Mouse (Mus musculus): Measurements from ENCODE around the gene Rabep2.

Gene Rabep2

DNA sequence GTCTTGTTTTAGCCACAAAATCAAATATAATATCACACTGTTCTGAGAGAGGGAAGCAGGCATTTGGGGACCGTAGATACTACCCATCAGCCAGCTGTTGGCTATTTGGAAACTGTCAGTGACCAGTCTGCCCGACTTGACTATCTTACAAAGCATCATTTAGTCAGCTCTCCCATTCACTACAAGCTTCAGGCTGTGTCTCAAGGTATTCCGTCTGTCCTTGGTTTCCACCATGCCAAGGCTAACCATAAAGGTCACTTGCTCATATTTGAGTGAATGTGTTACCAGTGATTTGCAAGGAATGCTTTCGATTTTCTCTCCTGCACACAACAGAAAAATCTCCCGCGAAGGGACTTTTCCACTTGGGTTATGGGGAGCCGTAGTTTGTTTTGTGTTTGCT, 6.2 kb downstream of the Rabep2 start:
- no peak for DNase-seq (ENCODE audit: low spot score)

DNA sequence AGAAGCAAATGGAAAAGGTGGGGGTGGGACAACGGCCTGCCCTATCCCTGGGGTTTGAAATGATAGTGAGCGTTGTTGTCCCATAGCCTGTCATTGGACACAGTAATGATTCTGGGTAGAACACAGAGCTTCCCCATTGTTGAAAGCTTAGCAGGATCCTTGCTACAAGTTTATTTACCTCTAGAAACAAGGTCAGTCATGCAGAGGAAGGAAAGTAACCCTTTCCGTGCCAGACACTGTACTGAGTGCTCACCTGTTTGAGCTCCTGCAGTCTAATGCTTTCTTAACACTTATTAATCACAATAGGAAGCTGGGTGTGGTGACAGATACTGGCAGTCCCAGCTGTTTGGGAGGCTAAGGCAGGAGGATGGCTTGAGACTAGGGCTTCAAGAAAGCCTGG, 7.2 kb downstream of the Rabep2 start:
- no peak for DNase-seq (ENCODE audit: low spot score)

DNA sequence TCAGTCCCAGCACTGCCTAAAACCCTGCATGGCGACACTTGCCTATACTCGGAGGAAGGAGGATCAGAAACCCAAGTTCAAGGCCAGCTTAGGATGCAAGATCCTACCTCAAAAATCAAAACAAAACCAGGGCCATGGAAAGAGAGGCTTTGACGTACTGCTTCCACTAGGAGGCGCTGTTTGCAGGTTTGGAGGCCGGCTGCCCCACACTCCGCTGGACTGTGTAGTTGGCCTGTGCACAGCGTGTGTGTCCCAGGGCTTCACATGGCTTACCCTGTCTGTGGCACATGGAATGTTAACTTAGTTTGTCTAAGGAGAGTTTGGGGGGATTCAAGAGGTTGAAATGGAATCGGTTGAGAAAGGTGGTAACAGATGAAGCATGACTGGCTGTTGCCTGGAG, 8.3 kb downstream of the Rabep2 start:
- peak; percentile 58 for DNase-seq (ENCODE audit: low spot score)

DNA sequence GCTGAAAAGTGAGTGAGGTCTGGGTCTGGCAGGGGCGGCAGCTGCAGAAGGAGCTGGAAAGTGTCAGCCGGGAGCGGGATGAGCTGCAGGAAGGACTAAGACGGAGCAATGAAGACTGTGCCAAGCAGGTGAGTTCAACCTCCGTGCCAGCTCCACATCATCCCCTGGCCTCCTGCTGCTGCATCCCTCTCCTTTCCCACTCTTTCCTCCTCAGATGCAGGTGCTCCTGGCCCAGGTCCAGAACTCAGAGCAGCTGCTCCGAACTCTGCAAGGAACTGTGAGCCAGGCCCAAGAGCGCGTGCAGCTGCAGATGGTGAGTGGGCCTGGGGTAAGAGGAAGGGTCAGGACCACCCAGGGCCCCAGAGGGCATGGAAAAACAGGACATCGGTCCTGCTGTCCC, 11.6 kb downstream of the Rabep2 start:
- no peak for DNase-seq (ENCODE audit: low spot score)

DNA sequence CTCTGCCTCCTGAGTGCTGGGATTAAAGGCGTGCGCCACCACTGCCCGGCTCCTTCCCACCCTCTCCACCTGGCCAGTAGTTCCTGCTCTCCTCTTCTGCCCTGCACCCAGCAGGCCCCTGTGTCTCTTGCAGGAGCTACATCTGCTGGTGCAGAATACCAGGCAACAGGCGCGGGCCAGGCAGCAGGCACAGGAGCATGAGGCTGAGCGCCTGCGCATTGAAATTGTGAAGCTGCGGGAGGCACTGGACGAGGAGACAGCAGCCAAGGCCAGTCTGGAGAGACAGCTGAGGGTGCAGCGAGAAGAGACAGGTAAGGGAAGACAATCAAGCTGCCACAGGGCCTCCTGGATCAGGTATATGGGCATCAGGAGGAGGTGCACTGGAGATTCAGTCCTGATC, 15.4 kb downstream of the Rabep2 start:
- no peak for DNase-seq (ENCODE audit: low spot score)

DNA sequence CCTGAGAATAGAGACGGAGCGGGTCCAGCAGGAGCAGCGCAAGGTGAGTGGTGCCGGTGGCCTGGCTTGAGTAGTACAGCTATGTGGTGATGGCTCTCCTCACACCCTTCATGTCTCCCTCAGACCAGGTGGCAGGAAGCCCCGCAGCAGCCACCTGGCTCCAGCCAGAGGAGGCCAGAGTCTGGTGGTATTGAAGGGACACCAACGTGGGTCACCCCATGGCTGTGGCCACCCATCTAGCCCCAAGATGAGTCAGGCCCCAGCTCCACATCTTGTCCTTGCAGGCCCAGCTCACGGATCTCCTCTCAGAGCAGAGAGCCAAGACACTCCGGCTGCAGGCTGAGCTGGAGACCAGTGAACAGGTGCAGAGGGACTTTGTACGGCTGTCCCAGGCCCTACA, 16.0 kb downstream of the Rabep2 start:
- no peak for DNase-seq (ENCODE audit: low spot score)

DNA sequence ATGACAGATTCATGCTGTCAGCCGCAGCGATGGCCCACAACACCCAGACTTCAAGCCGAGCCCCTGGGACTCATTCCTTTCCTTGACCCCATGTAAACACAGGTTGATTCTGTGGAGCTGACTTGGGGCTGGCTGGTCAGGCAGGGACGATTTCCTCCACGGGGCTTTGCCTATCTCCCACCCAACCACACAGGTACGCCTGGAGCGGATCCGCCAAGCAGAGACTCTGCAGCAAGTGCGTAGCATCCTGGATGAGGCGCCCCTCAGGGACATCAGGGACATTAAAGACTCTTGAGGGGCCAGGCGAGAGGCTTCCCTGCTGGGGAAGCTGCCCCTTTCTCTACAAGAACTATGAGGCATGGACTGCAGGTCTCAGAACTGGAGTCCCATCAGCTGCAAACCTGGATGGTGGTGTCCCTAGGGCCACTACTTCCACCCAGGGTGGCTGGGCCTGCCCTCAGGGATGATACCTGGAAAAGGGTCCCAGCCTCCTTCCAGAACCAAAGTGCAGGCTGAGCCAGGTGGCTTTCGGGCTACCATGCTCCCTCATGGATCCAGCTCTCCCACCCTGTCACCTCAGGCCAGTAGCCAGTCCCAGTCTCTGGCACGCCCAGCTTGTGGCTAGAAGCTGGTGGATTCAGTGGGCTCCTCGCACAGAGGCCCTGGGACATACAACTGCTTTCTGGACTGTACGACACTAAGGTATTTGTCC, 16.7 kb downstream of the Rabep2 start:
- no peak for DNase-seq (ENCODE audit: low spot score)

DNA sequence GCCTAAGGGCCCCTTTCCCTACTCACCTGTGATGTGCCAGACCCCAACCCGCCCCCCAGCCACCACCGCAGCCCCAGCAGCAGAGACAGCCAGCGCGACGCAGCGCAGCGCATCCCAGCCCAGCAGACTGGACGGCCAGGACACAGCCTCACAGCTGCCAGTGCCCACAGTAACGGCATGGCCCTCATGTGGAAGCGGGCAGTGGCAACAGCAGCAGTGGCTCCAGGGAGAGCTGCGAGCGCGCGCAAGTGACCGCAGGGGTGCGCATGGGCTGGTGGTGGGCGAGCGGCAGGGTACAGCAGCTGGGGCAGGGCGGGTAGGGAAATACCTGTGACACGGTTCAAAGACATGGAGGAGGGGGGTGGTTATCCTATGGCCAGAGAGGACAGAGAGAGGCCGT, 17.7 kb downstream of the Rabep2 start:
- DNase-seq (ENCODE audit: low spot score) = no peak

DNA sequence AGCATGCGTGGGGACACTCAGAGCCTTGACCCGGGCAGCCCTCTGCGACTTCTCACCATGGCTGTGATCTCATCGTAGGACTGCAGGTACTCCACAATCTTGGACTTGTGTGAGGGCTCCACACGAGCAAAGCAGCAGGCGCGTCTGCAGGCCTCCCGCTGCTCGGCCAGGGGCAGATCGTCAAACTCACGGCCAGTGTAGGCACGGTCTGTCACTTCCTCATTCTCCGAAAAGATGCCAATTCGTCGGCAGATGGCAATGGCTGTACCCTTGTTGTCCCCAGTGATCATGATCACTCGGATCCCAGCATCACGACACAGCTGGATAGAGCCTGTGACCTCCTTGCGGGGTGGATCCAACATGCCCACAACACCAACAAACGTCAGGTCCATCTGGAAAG, 19.9 kb downstream of the Rabep2 start:
- DNase-seq (ENCODE audit: low spot score) = no peak

DNA sequence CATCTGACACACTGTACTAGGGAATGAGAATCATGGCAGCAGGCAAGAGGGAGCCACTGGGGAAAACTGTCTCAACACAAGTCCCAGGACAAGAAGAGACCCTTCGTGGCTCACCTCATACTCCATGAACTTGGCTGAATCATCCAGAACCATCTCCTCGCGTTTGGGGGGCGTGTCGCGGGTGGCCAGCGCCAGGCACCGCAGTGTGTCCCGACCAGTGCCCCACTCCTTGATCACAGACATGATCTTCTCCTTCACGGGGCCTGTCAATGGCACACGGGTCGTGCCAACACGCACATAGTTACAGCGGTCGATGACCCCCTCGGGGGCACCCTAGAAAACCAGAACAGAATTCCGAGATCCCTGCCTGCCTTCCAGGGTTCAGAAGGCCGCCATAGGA, 21.4 kb downstream of the Rabep2 start:
- DNase-seq (ENCODE audit: low spot score) = no peak

DNA sequence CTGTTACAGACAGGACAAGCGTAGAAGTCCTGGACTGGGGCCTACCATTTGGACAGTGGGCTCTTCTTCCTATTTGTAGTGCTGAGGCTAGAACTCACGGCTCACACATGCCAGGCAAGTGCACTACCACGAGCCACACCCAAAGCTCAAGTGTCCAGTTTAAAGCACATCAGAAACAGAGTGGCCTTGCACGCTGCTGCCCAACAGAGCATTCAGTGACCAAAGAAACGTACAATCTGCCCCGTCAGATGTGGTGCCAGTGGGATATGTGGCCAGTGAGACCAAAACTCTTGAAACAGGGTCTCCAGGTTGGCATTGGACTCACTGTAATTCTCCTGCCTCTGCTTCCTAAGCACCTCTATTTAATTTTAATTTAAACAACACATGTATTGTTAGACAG, 22.1 kb downstream of the Rabep2 start:
- no peak for DNase-seq (ENCODE audit: low spot score)

DNA sequence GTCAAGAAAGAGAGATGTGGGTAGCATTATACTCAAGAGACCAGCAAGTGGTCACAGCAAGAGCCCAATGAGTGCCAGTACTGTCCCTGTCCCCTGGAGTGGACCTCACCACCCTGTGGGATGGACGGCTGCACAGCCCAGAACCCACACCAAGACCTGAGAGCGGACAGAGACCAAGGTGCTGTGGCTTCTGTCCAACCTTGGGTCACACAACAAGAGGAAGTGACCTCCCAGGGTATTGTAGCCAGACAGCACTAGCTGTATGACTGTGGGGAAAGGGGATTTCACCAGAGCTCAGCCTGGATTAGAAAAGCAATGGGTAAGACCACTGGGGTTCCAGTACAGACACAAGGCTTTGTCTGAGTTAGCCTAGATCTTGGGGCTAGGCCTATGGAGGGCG, 23.7 kb downstream of the Rabep2 start:
- DNase-seq (ENCODE audit: low spot score) = no peak

DNA sequence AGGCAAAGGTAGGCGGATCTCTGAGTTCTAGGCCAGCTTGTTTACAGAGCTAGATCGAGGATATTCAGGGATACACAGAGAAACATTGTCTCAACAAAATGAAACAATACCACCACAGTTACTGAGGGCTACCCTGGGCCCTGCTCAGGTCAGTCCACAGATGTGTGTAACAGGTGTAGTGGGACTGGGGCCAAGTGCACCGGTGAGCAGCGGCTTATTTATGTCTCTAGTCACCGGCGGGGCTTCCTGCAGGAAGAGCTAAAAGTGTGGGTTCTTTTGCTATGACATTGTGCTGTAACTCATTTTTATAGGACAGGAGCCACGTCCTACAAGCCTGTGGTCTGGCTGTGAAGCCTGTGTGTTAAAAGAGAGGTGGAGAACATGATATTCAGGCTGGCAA, 25.3 kb downstream of the Rabep2 start:
- DNase-seq (ENCODE audit: low spot score) = no peak

DNA sequence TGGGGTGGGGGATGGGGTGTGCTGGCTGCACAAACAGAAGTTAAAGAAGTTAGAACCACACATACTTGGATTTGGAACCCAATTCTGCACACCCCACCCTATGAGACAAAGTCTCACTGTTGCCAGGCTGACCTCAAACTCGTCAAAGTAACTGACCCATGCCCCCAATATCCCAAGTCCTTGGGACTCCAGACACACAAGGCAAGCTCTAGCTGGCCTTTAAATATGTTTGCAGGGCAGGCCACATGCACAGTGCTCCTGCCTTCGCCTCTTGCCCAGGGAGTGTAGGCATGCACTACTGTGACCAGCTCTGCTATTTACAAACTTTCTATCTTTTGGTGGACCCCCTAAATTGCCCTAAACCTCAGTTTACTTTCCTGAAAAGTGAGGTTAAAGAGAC, 26.7 kb downstream of the Rabep2 start:
- no peak for DNase-seq (ENCODE audit: low spot score)

DNA sequence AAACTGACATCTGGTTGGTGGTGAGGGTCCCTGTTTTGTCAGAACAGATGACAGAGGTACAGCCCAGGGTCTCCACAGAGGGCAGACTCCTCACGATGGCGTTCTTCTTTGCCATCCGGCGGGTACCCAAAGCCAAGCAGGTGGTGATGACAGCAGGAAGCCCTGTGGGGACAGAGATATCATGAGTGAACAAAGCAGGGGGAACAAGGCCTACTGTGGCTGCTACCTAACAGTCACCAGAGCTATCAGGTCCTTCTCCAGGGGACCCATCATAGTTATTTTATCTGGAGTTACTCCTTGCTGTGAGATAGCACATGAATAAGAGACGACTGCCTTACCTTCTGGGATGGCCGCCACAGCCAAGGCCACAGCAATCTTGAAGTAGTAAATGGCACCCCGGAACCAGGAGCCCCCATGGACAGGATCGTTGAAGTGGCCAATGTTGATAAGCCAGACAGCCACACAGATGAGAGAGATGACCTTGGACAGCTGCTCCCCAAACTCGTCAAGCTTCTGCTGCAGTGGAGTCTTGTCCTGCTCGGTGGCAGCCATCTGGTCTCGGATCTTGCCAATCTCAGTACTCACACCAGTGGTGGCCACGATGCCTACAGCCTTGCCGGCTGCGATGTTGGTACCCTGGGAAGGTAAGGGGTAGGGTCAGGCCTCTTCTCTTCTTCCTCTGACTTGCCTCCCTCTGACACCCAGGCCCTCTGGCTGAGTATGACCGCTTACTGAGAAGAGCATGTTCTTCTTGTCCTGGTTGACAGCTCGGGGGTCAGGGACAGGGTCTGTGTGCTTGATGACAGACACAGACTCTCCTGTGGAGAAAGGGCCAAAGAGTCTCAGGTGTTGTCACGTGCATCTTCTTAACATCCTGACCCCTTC, 28.1 kb downstream of the Rabep2 start:
- DNase-seq (ENCODE audit: low spot score) = no peak

DNA sequence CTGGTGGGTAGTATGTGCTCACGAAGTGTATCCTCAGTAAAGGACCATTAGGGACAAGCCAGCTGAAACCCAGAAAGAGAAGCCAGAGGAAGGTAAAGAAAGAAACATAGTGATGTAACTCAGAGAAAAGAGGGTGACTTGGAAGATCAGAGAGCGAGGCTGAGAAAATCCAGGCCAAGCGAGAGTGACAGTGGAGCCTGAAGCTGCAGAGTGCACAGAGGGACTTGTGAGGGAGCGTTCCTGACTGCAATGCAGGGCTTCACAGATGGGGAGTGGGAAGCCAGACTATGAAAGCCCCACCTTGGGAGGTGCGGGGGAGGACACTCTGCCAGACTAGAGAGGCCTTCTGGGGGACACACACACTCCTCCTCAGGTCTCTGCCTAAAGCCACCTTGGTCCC, 29.7 kb downstream of the Rabep2 start:
- no peak for DNase-seq (ENCODE audit: low spot score)

DNA sequence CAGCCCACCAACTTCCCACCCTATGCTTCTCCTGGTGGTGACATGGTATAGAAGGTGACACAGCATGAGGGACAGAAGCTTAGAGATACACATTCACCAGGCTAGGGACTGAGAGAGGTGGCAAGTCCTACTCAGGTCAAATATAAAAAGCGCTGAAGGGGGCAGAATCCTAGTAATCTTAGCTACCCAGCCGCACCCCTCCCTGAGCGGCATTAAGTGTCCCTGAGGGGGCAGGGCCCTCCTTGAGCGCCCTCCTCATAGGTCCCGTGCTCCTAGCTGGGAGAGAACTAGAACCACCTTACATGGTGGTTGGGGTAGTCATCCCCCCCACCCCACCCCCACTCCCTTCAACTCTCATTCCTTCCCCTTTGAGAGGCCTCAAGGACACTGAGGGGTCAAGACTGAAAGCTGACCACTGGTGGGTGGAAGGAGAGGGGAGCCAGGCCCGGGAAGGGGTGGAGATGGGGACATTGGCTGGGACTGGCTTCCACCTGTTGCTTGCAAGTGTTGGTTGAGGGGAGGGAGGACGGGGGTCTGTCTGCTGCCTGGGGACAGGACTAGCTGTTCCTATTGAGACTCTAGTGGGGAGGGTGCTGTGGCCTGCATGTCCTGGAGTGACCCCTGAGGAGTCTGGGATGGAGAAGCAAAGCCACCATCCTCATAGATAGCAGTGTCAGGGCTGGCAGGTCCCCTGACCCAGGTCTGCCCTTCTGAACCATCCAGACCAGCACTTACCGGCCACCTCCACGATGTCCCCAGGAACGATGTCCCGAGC, 30.5 kb downstream of the Rabep2 start:
- no peak for DNase-seq (ENCODE audit: low spot score)

DNA sequence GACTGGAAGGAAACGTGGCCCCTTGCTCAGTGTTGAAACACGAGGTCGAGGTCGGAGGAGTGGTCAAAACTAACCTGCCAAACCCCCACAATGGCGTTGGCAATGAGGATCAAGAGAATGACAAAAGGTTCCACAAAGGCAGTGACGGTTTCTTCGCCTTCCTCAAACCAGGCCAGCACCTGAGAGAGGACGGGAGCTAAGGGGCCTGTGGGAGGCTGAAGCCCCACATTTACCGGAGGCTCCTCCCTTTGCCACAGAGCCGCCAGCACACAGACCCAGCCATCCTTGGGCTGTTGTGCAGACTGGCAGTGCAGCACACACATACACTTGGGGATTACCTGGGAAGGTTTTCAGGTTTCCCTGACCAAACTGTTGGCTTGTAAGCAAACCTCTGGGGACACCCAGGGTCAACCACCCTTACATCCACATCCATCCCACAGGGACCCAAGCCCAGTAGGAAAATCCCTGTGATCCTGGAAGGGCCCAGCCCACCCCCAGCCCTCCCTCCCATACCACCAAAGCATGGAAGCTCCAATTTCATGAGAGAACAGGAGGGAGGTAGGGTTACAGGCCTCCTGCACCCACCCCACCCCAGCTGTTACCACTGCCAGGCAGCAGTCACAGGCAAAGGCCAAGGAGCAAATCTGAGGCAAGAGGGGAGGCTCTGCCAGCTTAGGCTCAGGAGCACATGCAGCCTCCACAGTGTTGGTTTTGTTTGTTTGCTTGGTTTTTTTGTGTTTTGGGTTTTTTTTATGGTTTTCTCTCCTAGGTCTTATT, 32.3 kb downstream of the Rabep2 start:
- DNase-seq (ENCODE audit: low spot score) = no peak

DNA sequence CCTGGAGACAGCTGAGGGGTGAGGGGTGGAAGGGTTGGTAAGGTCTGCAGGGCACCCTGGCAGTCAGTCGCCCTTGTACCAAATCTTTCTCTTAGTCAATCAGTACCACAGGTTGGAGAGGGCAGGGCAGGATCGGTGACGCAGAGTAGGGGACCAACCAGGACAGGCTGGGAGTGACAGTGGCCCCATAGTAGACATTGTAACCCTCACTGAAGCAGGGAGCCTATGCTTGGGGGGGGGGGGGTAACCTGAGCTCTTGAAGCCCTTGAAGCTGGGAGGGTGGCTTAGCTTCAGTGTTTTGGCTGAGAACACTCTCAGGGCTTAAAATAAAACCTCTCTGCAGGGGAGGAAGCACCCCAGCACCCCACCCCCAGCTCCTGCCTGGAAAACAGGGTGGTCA, 33.1 kb downstream of the Rabep2 start:
- DNase-seq (ENCODE audit: low spot score) = no peak

DNA sequence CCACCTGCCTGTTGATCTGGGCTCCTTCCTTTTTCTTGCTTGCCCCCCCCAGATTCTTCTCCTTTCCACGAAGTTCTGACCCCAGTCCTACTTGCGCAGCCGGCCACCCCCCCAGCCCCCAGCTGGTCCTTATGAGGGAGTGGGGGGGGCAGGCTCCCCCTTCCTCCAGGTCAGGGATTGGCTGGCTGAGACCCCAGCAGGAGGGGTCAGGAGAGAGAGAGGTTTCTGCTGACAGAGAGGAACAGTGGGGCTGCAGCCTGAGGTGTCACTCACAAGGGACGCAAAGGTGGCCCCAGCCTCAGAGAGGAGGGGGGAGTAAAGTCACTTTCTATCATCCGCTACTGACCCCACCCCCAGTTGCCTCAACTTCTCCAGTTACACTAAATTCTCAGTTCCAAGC, 34.4 kb downstream of the Rabep2 start, which contains the start of gene Atp2a1:
TSS of gene Atp2a1 (minus strand) at position 105 of the 400 bp plus-strand sequence.
- no peak for DNase-seq (ENCODE audit: low spot score)

DNA sequence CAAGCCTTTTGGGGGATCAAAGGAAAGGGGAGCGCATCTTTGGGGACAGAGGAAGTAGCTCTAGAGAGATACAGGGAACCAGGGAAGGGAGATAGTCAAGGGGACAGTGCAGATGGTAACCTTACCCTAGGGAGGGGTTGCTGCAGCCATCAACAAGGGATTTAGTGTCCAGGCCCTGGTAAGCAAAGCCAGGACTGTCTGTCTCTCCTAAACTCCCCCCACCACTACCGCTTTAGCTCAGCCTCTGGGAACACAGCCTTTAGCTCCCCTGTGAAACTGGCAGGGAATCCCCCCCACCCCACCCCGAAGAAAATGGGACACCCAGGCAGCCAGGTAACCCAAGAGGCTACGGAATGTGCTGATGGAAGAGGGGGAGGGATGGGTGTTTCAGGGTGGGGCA, 35.0 kb downstream of the Rabep2 start:
- no peak for DNase-seq (ENCODE audit: low spot score)

DNA sequence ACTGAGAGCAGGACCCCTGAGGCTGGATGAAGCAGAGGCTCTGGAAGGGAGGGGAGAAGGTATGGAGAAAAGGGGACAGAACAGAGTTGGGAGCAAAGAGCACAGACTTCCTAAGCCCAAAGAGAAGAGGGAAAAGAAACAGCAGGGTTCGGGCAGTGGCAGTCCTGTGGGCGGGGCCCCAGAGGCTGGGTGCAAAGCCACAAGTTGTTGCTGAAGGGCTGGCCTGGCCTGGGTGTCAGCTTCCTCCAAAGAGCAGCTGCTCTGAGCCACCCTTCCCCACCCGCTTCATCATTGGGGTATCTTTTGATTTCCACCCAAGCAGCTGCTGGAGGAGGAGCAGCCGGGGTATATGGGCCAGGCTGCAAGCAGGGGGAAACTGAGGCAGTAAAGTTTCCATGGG, 35.6 kb downstream of the Rabep2 start:
- DNase-seq (ENCODE audit: low spot score) = no peak

Measured in ovary, postnatal 14 days (tissue).